Mouse (Mus musculus): ENCODE measurements around the gene Tnfrsf9.

Tnfrsf9 gene

DNA sequence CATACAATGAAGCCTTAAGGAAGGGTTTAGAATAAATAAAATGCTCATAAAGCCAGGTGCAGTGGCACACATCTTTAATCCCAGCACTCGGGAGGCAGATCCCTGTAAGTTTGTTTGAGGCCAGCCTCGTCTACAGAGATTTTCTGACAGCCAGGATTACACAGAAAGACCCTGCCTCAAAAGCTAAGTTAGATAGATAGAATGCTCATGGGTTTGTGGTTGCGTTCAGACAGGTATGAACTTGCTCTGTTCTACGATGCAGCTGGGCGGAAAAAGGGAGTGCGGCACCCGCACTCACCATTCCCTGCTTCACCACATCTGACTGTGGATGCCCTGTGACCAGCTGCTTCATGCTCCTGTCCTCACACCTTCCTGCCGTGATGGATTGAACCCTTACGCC, 65.1 kb downstream of the Tnfrsf9 start:
- DNase-seq (ENCODE audit: low spot score in 2 of 2): no peak

DNA sequence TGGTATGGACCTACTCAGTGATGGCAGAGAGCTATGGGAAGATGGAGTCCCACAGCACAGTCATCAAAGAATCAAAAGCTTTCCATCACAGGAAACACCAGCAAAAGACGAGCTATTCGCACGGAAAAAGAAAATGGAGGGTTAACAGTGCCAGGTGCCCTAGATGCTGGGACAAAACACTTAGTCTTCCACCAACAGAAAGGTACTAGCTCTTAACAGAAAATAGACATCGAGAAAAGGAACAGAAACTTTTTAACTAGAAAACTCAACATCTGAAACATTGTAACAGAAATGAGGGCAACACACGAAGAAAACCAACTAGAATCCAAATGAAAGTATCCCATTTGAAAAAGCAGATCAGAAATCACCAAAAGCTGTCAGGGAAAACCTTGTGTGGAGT, 65.8 kb downstream of the Tnfrsf9 start:
- DNase-seq (ENCODE audit: low spot score in 2 of 2): no peak

DNA sequence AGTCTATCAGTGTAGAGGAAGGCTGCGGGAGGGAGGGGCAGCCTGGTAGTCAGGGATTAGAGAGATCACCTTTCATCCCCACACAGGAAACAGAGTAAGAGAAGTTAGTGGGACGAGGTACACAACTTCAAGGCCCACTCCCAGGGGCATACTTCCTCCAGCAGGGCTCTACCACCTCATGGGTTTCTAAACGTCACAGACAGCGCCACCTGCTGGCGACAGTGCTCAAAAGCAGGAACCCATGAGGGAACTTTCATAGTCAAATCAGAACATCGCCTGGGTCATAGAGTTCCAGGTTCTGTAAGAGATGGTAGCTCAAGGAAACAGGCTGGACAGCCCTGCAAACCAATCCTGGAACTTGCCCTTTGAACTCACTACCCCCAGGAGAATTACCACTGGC, 75.8 kb downstream of the Tnfrsf9 start:
- DNase-seq (ENCODE audit: low spot score in 2 of 2): no peak

Data from frontal cortex, postnatal 25 days (tissue).